Mouse (Mus musculus): ENCODE data around the gene Car9.
A peak's percentile ranks its signal among the peaks of the same experiment; 100 is the strongest.

GRCm38 (mm10) chr4:43558631-43559356 lies 52.0 kb downstream of the Car9 start:
- TF ChIP-seq POLR2A (IDR thresholded peaks at IDR 0.05; ENCODE audit: low read depth, low read length) (peak; percentile 29; the same call in 1 of the 2 replicates), BHLHE40 (IDR thresholded peaks at IDR 0.05; ENCODE audit: low read depth, low read length) (peak; percentile 77), TCF12 (IDR thresholded peaks at IDR 0.05; ENCODE audit: low read depth, low read length) (peak; percentile 32; the same call in 1 of the 2 replicates), POLR2AphosphoS2 (IDR thresholded peaks at IDR 0.05; ENCODE audit: low read depth, low read length) (no peak), USF2 (conservative IDR thresholded peaks at IDR 0.05; ENCODE audit: low read depth, low read length) (no peak), E2F4 (IDR thresholded peaks at IDR 0.05; ENCODE audit: insufficient replicate concordance, low read depth, low read length) (no peak), ZMIZ1 (IDR thresholded peaks at IDR 0.05; ENCODE audit: low read depth, low read length) (no peak), ZNF384 (IDR thresholded peaks at IDR 0.05; ENCODE audit: low read depth, low read length) (no peak), CTCF (conservative IDR thresholded peaks at IDR 0.05 in 1 of 2, IDR thresholded peaks at IDR 0.05 in 1 of 2; ENCODE audit: low read depth in 2 of 2, low read length in 2 of 2) (no peak), MAZ (IDR thresholded peaks at IDR 0.05; ENCODE audit: low read depth, low read length) (no peak), MAFK (IDR thresholded peaks at IDR 0.05; ENCODE audit: insufficient replicate concordance, low read length) (no peak), JUN (IDR thresholded peaks at IDR 0.05; ENCODE audit: insufficient read depth, low read depth, low read length) (no peak), EP300 (IDR thresholded peaks at IDR 0.05; ENCODE audit: low read length) (no peak), MYC (IDR thresholded peaks at IDR 0.05; ENCODE audit: low read depth, low read length) (no peak)

Data from CH12.LX (cell line).